Mouse (Mus musculus): ENCODE data around the gene Topors. TPM values are rescaled to one million over a fixed set of nuclear protein-coding genes. Genes with fewer than 3 reads are reported as not detected.

The Topors gene
- polyA plus RNA-seq, 1 experiment, result 5.4 TPM

DNA sequence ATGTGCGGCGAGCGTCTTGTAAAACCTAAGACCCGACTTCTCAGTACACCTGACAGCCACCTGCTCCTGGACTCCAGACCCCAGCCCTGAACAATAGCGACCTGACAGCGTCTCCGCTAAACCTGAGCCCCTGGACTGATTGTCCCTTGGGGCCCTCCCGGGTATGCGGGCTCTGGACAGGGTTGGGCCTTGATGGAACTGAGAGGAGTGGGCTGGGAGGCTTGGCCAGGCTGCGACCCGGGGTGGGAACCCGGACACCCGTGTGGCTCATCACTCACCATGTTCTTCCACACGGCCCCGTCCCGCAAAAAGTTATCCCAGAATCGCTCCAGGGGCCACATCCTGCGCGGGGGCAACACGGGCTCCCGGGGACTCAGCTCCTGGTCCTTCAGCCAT is 9.2 kb upstream of the Topors start:
- Histone ChIP-seq H3K36me3 (ENCODE audit: control insufficient read depth, insufficient read depth, low read length) (peaks cover 2% of the 10 kb centered on the region; the same call in 1 of the 2 replicates), H3K4me3 (ENCODE audit: insufficient read depth, low read depth, low read length) (peak overlapping the region; percentile 65), H3K27ac (ENCODE audit: insufficient read depth, low read depth, low read length) (peak overlapping the region; percentile 2), H3K4me1 (ENCODE audit: control insufficient read depth, insufficient read depth, low read length) (peaks cover 3% of the 10 kb centered on the region; the same call in 1 of the 2 replicates), H3K27me3 (replicated peaks; ENCODE audit: control insufficient read depth, insufficient read depth, low read length) (no peaks in the 10 kb centered on the region)
- WGBS, result under 1% methylated on average over 21 of the region's 21 CpGs
- no peak for DNase-seq
- no peak for TF ChIP-seq POLR2A (IDR thresholded peaks at IDR 0.05; ENCODE audit: low read depth, low read length)
- no peak for TF ChIP-seq CTCF (conservative IDR thresholded peaks at IDR 0.05; ENCODE audit: insufficient read depth, insufficient read length, low read depth, low read length)

- Histone ChIP-seq H3K4me3 (ENCODE audit: insufficient read depth, low read depth, low read length) (peak overlapping the region; percentile 97), H3K27ac (ENCODE audit: insufficient read depth, low read depth, low read length) (peak overlapping the region; percentile 99), H3K4me1 (ENCODE audit: control insufficient read depth, insufficient read depth, low read length) (peaks cover 5% of the 10 kb centered on the region; the same call in 1 of the 2 replicates), H3K36me3 (ENCODE audit: control insufficient read depth, insufficient read depth, low read length) (no peaks in the 10 kb centered on the region; the same call in 1 of the 2 replicates), H3K27me3 (replicated peaks; ENCODE audit: control insufficient read depth, insufficient read depth, low read length) (no peaks in the 10 kb centered on the region)
- under 1% methylated on average over 16 of the region's 16 CpGs for WGBS
- DNase-seq, result no peak
- TF ChIP-seq CTCF (conservative IDR thresholded peaks at IDR 0.05; ENCODE audit: insufficient read depth, insufficient read length, low read depth, low read length) (no peak), POLR2A (IDR thresholded peaks at IDR 0.05; ENCODE audit: low read depth, low read length) (no peak)
Measured at GRCm38 (mm10) chr4:40268835-40269234, 815 bp downstream of the Topors start.

GRCm38 (mm10) chr4:40268204-40268813 is 1.3 kb downstream of the Topors start:
- H3K4me3 ChIP-seq (ENCODE audit: insufficient read depth, low read depth, low read length), result peak overlapping the region; percentile 97
- peaks cover 5% of the 10 kb centered on the region; the same call in 1 of the 2 replicates for H3K4me1 ChIP-seq (ENCODE audit: control insufficient read depth, insufficient read depth, low read length)
- H3K36me3 ChIP-seq (ENCODE audit: control insufficient read depth, insufficient read depth, low read length), result no peaks in the 10 kb centered on the region; the same call in 1 of the 2 replicates
- peak; percentile 95 for DNase-seq
- WGBS, result under 1% methylated on average over 50 of the region's 50 CpGs
- H3K27ac ChIP-seq (ENCODE audit: insufficient read depth, low read depth, low read length), result peak overlapping the region; percentile 99
- H3K27me3 ChIP-seq (replicated peaks; ENCODE audit: control insufficient read depth, insufficient read depth, low read length), result no peaks in the 10 kb centered on the region
- peak; percentile 25 for TF ChIP-seq POLR2A (IDR thresholded peaks at IDR 0.05; ENCODE audit: low read depth, low read length)
- peak; percentile 20; the same call in 1 of the 2 replicates for TF ChIP-seq CTCF (conservative IDR thresholded peaks at IDR 0.05; ENCODE audit: insufficient read depth, insufficient read length, low read depth, low read length)

DNA sequence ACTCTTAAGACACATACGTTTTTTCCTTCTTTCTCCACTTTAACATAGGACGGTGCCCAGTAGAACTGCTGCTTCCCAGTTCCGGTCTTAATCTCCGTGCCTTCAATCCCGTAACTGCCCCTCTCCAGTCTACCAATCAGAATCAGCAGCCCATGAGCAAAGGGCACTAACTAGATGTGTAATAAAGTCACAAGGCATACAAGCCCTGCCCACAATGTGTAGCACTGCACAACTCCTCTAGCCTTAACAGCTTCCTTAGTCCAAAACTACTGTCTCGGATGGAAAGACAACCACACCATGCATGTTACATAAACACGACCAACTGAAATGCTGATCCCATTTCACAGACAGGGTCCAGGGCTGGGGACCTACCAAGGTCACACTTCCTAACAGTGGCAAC is 2.0 kb downstream of the Topors start:
- H3K4me1 ChIP-seq (ENCODE audit: control insufficient read depth, insufficient read depth, low read length), result peaks cover 5% of the 10 kb centered on the region; the same call in 1 of the 2 replicates
- peak; percentile 83 for DNase-seq
- peak overlapping the region; percentile 88 for H3K27ac ChIP-seq (ENCODE audit: insufficient read depth, low read depth, low read length)

DNA sequence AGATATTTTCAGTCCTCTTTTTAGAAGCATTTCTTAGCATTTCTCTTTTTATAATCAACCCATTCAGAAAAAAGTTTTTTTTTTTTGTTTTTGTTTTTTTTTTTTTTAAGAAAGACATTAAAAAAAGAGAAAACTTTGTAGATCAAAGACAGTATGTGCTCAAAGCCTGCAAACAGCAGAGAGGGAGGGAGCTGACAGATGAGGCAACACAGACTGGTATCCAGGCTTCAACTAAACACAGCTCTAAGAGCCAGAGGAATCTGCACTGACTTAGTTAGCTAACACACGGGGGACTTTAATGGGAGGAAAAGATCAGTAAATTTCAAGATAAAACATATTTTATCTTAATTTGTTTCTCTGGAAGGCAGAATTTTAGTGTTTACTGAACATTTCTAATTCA is 5.3 kb downstream of the Topors start:
- DNase-seq, result no peak
- Histone ChIP-seq H3K4me1 (ENCODE audit: control insufficient read depth, insufficient read depth, low read length) (peaks cover 5% of the 10 kb centered on the region; the same call in 1 of the 2 replicates), H3K4me3 (ENCODE audit: insufficient read depth, low read depth, low read length) (no peak overlapping the region), H3K27me3 (replicated peaks; ENCODE audit: control insufficient read depth, insufficient read depth, low read length) (no peaks in the 10 kb centered on the region), H3K36me3 (ENCODE audit: control insufficient read depth, insufficient read depth, low read length) (peaks cover 14% of the 10 kb centered on the region), H3K27ac (ENCODE audit: insufficient read depth, low read depth, low read length) (no peak overlapping the region)
- 53% methylated on average over 1 of the region's 1 CpGs for WGBS
- TF ChIP-seq POLR2A (IDR thresholded peaks at IDR 0.05; ENCODE audit: low read depth, low read length) (no peak), CTCF (conservative IDR thresholded peaks at IDR 0.05; ENCODE audit: insufficient read depth, insufficient read length, low read depth, low read length) (no peak)

More for the DNA sequence above, 2.0 kb downstream of the Topors start:
- H3K36me3 ChIP-seq (ENCODE audit: control insufficient read depth, insufficient read depth, low read length), result no peaks in the 10 kb centered on the region; the same call in 1 of the 2 replicates
- H3K4me3 ChIP-seq (ENCODE audit: insufficient read depth, low read depth, low read length), result peak overlapping the region; percentile 97
- H3K27me3 ChIP-seq (replicated peaks; ENCODE audit: control insufficient read depth, insufficient read depth, low read length), result no peaks in the 10 kb centered on the region
- WGBS, result 24% methylated on average over 7 of the region's 7 CpGs
- TF ChIP-seq POLR2A (IDR thresholded peaks at IDR 0.05; ENCODE audit: low read depth, low read length), result no peak
- TF ChIP-seq CTCF (conservative IDR thresholded peaks at IDR 0.05; ENCODE audit: insufficient read depth, insufficient read length, low read depth, low read length), result no peak

DNA sequence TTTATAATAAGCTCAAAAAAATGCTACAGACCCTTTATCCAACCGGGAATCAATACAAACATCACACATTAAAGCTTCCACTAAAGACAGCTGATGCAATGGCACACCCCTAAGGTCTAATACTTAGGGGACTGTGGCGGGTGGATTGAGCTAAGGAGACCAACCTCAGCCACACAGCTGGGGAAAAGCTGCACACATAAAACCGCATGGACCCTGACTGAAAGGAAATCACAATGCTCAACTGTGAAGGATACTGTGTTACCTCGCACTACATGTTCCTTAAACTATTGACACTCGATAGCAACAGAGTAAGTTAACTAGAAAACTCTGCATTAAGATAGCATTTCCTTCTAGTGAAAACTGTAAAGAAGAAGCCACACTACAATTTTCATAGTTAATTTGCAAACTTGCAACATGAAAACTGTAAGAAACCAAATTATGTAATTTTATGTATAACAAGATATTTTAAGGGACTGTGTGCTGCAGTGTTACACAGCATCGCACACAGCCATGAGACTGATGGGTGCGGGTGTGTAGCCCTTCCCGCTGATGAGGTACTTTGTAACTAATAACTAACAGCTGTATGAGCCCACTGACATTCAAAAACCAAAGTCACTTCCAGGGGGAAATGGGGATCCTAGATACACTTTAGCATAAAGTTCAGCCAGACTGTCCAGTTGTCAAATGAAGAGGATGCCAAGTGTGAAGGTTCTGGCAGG is 15.1 kb downstream of the Topors start:
- H3K27me3 ChIP-seq (replicated peaks; ENCODE audit: control insufficient read depth, insufficient read depth, low read length), result no peaks in the 10 kb centered on the region
- no peaks in the 10 kb centered on the region for H3K4me1 ChIP-seq (ENCODE audit: control insufficient read depth, insufficient read depth, low read length)
- TF ChIP-seq POLR2A (IDR thresholded peaks at IDR 0.05; ENCODE audit: low read depth, low read length) (no peak), CTCF (conservative IDR thresholded peaks at IDR 0.05; ENCODE audit: insufficient read depth, insufficient read length, low read depth, low read length) (no peak)
- peaks cover 2% of the 10 kb centered on the region; the same call in 1 of the 2 replicates for H3K36me3 ChIP-seq (ENCODE audit: control insufficient read depth, insufficient read depth, low read length)
- H3K27ac ChIP-seq (ENCODE audit: insufficient read depth, low read depth, low read length), result no peak overlapping the region
- no peak overlapping the region for H3K4me3 ChIP-seq (ENCODE audit: insufficient read depth, low read depth, low read length)
- 81% methylated on average over 8 of the region's 8 CpGs for WGBS
- no peak for DNase-seq

DNA sequence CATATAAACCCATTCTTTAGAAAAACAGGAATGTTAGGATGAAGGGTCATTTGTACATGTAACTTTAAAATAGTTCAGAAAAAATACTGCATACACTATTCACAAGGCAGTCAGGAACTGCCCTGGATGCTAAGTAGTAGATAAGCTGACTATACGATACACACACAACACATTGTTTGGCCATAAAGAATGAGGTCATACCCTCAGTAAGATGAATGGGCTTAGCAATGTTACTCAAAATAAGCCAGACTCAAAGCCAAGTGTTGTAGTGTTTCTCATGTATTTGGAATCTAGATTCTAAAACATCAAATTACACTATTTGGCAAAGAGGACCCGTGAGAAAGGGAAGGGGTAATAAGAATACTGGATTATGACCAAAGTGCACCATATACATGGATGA is 15.9 kb downstream of the Topors start:
- no peak for DNase-seq
- 77% methylated on average over 2 of the region's 2 CpGs for WGBS
- no peak overlapping the region for H3K27ac ChIP-seq (ENCODE audit: insufficient read depth, low read depth, low read length)
- TF ChIP-seq CTCF (conservative IDR thresholded peaks at IDR 0.05; ENCODE audit: insufficient read depth, insufficient read length, low read depth, low read length), result no peak
- H3K36me3 ChIP-seq (ENCODE audit: control insufficient read depth, insufficient read depth, low read length), result no peaks in the 10 kb centered on the region
- no peaks in the 10 kb centered on the region for H3K27me3 ChIP-seq (replicated peaks; ENCODE audit: control insufficient read depth, insufficient read depth, low read length)
- no peak overlapping the region for H3K4me3 ChIP-seq (ENCODE audit: insufficient read depth, low read depth, low read length)
- H3K4me1 ChIP-seq (ENCODE audit: control insufficient read depth, insufficient read depth, low read length), result no peaks in the 10 kb centered on the region
